Mouse (Mus musculus) myocyte (in vitro differentiated cells): Measurements from ENCODE around the gene Rbm38. TPM values are rescaled to one million over a fixed set of nuclear protein-coding genes. Genes with fewer than 3 reads are reported as not detected.

ENCODE experiments used
- H3K27me3 ChIP-seq: one replicate; pipeline ENCODE4 v1.6.1; 2011; ENCODE audit not compliant: control insufficient read depth, insufficient read depth, insufficient read length
- H3K36me3 ChIP-seq: one replicate; pipeline ENCODE4 v1.6.1; 2011; ENCODE audit not compliant: control insufficient read depth, insufficient read depth
- H3K4me2 ChIP-seq: one replicate; pipeline ENCODE4 v1.6.1; 2011; ENCODE audit warnings: low read depth, control low read depth
- H3K4me3 ChIP-seq: one replicate; pipeline ENCODE4 v1.5.1; 2011; ENCODE audit warnings: mild to moderate bottlenecking, control low read depth, moderate library complexity
- H3K79me2 ChIP-seq: one replicate; pipeline ENCODE4 v1.6.1; 2011; ENCODE audit not compliant: control insufficient read depth, insufficient read depth
- H3ac ChIP-seq: one replicate; pipeline ENCODE4 v1.6.1; 2011; ENCODE audit not compliant: control insufficient read depth, insufficient read length
- CEBPB ChIP-seq: IDR thresholded peaks from 2 replicates; pipeline ENCODE4 v1.6.1; 2011; ENCODE audit warnings: mild to moderate bottlenecking, moderate library complexity; ENCODE audit not compliant: poor library complexity, insufficient read depth, severe bottlenecking
- E2F4 ChIP-seq: IDR thresholded peaks from one replicate; pipeline ENCODE4 v1.6.1; 2011; ENCODE audit warnings: mild to moderate bottlenecking, control low read depth, moderate library complexity; ENCODE audit not compliant: insufficient read depth
- MAX ChIP-seq: IDR thresholded peaks from one replicate; pipeline ENCODE4 v1.6.1; 2011; ENCODE audit warnings: low read depth, mild to moderate bottlenecking, control low read depth
- MYOD1 ChIP-seq, 3 experiments: IDR thresholded peaks; one replicate each; pipeline ENCODE4 v1.6.1; 2011; ENCODE audit warnings: control low read depth in 2 of 3, low read depth in 2 of 3, mild to moderate bottlenecking in 2 of 3, moderate library complexity in 1 of 3; ENCODE audit not compliant: insufficient read length in 2 of 3, control insufficient read depth in 1 of 3
- MYOG ChIP-seq, 3 experiments: IDR thresholded peaks; one replicate each; pipeline ENCODE4 v1.6.1; 2011; ENCODE audit warnings: control low read depth in 2 of 3, low read depth in 2 of 3, mild to moderate bottlenecking in 2 of 3; ENCODE audit not compliant: insufficient read length in 2 of 3, control insufficient read depth in 1 of 3, insufficient read depth in 1 of 3
- POLR2A ChIP-seq: IDR thresholded peaks from one replicate; pipeline ENCODE4 v1.6.1; 2011; ENCODE audit warnings: low read depth, mild to moderate bottlenecking, control low read depth, moderate library complexity; ENCODE audit not compliant: insufficient read length
- POLR2AphosphoS2 ChIP-seq: IDR thresholded peaks from one replicate; pipeline ENCODE4 v1.6.1; 2011; ENCODE audit warnings: low read depth, control low read depth; ENCODE audit not compliant: insufficient read length
- REST ChIP-seq: IDR thresholded peaks from one replicate; pipeline ENCODE4 v1.6.1; 2011; ENCODE audit warnings: mild to moderate bottlenecking, control low read depth, moderate library complexity; ENCODE audit not compliant: insufficient read depth, insufficient read length
- SRF ChIP-seq: IDR thresholded peaks from one replicate; pipeline ENCODE4 v1.6.1; 2011; ENCODE audit warnings: low read depth; ENCODE audit not compliant: control insufficient read depth, insufficient read length
- TCF12 ChIP-seq: IDR thresholded peaks from one replicate; pipeline ENCODE4 v1.6.1; 2011; ENCODE audit warnings: mild to moderate bottlenecking, control low read depth; ENCODE audit not compliant: poor library complexity, insufficient read depth, severe bottlenecking
- TCF3 ChIP-seq: IDR thresholded peaks from one replicate; pipeline ENCODE4 v1.6.1; 2011; ENCODE audit warnings: low read depth, control low read depth; ENCODE audit not compliant: insufficient read length
- USF1 ChIP-seq: IDR thresholded peaks from one replicate; pipeline ENCODE4 v1.6.1; 2011; ENCODE audit warnings: low read depth, mild to moderate bottlenecking, control low read depth, moderate library complexity
- polyA plus RNA-seq: library from polyadenylated mRNA; unstranded; fragments of >200 nt; fragmentation: generic; extraction: Trizol; gene quantifications from one replicate; pipeline ENCODE4 v1.2.1, GENCODE M21; 2012; ENCODE audit warnings: missing spikeins

Rbm38 gene
- polyA plus RNA-seq, 1 experiment, result 124 TPM

DNA sequence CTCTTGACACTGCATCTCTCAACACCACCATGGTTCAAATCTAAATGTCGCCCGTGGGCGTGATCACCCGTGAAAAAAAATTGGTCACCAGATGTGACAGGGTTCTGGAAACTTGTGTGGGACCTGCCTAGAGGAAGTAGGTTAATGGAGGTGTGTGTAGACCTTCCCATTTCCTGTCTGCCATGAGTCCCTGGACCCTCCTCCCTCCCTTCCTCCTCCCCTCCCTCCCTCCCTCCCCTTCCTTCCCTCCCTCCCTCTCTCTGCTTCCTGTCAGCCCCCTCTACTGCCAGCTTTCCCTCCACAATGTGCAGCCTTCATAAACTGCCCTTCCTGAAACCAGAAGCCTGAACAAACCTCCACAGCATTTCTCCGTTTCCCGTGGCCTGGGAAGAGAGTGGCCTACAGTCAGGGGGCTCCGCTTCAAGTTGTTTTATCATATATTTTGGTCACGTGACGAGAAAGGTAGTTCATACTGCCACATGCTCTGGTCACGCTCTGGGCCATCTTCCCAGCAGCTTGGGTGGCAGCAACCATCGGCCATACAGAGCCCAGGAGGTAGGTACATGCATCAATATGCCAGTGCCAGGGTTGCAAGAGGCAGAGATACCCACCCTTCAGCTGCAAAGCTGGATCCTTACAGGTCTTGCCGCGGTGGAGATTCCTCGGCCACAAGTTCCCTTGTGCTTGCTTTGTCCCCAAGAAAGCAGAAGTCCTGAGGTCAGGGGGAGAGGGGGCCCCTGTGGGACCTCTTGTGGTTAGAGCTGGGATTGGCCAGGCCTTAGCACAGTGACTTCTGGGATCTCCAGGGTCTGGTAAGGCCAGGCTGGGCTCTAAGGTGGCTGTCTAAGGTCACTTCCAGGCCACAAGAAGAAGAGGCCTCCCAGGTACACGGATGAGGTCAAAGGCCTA lies 41.4 kb downstream of the Rbm38 start:
- Histone ChIP-seq H3K79me2 (no peaks in the 10 kb centered on the region), H3K4me3 (no peak overlapping the region), H3ac (no peak overlapping the region), H3K4me2 (no peak overlapping the region), H3K36me3 (no peaks in the 10 kb centered on the region), H3K27me3 (no peaks in the 10 kb centered on the region)
- TF ChIP-seq SRF (no peak), REST (no peak), CEBPB (no peak), MYOD1 (IDR thresholded peaks at IDR 0.05; ENCODE audit: control insufficient read depth in 1 of 3, insufficient read length in 2 of 3, low read depth in 2 of 3) (no peak), POLR2AphosphoS2 (no peak), E2F4 (no peak), TCF12 (no peak), MAX (no peak)

DNA sequence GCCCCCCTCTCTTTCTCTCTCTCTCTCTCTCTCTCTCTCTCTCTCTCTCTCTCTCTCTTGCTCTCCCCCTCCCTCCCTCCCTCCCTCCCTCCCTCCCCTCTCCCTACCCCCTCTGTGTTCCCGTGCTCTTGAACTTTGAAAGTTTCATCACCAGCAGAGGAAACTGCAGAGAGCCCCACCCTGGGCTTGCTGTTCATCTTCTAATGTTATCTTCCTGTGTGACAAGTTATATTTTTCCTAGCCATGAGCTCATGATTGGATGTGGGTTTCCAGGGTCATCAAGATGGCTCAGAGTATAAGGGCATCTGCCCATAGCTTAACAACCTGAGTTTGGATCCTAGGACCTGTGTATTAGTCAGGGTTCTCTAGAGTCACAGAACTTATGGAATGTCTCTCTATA lies 42.9 kb downstream of the Rbm38 start:
- Histone ChIP-seq H3K4me2 (no peak overlapping the region), H3ac (no peak overlapping the region), H3K4me3 (no peak overlapping the region), H3K36me3 (no peaks in the 10 kb centered on the region), H3K79me2 (no peaks in the 10 kb centered on the region), H3K27me3 (no peaks in the 10 kb centered on the region)
- no peak for TF ChIP-seq MAX
- TF ChIP-seq E2F4, result no peak
- TF ChIP-seq CEBPB, result no peak
- no peak for TF ChIP-seq USF1
- no peak for TF ChIP-seq POLR2AphosphoS2
- no peak for TF ChIP-seq TCF12
- TF ChIP-seq REST, result no peak
- TF ChIP-seq MYOD1 (IDR thresholded peaks at IDR 0.05; ENCODE audit: control insufficient read depth in 1 of 3, insufficient read length in 2 of 3, low read depth in 2 of 3), result no peak
- TF ChIP-seq SRF, result no peak
- no peak for TF ChIP-seq TCF3
- no peak for TF ChIP-seq MYOG (IDR thresholded peaks at IDR 0.05; ENCODE audit: control insufficient read depth in 1 of 3, insufficient read depth in 1 of 3, insufficient read length in 2 of 3, low read depth in 2 of 3)
- TF ChIP-seq POLR2A, result no peak

DNA sequence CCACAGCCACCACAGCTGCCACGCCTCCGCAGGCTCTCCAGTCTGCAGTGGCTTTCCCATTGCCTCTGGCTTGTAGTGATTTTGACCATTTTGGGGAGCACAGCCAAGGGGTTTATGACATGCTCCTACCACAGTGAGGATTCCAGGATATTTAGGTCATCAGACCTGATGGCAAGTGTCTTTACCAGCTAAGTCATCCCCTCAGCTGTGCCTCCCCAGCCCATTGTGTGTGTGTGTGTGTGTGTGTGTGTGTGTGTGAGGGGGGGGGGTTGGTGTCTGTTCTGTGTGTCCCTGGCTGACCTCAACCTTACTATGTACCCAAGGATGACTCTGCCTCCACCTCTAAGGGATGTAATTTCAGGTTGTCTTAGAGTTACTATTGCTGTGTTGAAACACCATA lies 44.6 kb downstream of the Rbm38 start:
- peak in 2 of 3 experiments; percentile 51 to 79 for TF ChIP-seq MYOD1 (IDR thresholded peaks at IDR 0.05; ENCODE audit: control insufficient read depth in 1 of 3, insufficient read length in 2 of 3, low read depth in 2 of 3)
- peak; percentile 66 for TF ChIP-seq TCF3
- TF ChIP-seq MYOG (IDR thresholded peaks at IDR 0.05; ENCODE audit: control insufficient read depth in 1 of 3, insufficient read depth in 1 of 3, insufficient read length in 2 of 3, low read depth in 2 of 3), result peak; percentile 69 to 76 (median 73)
- no peak for TF ChIP-seq POLR2AphosphoS2
- TF ChIP-seq TCF12, result peak; percentile 57
- TF ChIP-seq SRF, result peak; percentile 10
- TF ChIP-seq REST, result no peak
- no peak overlapping the region for H3K4me2 ChIP-seq
- no peaks in the 10 kb centered on the region for H3K27me3 ChIP-seq

DNA sequence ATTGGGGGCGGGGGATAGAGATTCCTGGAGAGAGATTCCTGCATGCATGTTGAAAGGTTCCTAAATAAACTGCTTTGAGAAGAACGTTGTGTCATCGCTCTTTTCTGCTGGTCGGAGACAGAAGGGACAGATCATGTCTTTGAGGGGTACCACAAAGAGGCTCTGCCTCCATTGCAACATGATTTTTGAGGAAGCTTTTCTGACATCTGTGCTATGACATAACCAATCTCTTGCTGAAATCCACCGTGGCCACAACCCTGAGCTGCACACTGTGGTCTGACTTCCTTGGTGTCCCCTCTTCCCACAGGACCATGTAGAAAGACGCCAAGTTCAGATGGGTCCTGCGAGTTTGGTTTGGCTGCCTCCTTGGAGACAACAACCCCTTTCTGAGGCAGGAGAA lies 52.6 kb downstream of the Rbm38 start:
- Histone ChIP-seq H3K4me2 (no peak overlapping the region), H3K36me3 (no peaks in the 10 kb centered on the region), H3ac (no peak overlapping the region), H3K4me3 (no peak overlapping the region), H3K27me3 (peaks cover 19% of the 10 kb centered on the region), H3K79me2 (no peaks in the 10 kb centered on the region)
- TF ChIP-seq MAX, result no peak
- TF ChIP-seq TCF12, result no peak
- no peak for TF ChIP-seq POLR2AphosphoS2
- no peak for TF ChIP-seq MYOG (IDR thresholded peaks at IDR 0.05; ENCODE audit: control insufficient read depth in 1 of 3, insufficient read depth in 1 of 3, insufficient read length in 2 of 3, low read depth in 2 of 3)
- no peak for TF ChIP-seq E2F4
- TF ChIP-seq MYOD1 (IDR thresholded peaks at IDR 0.05; ENCODE audit: control insufficient read depth in 1 of 3, insufficient read length in 2 of 3, low read depth in 2 of 3), result no peak
- TF ChIP-seq REST, result no peak
- no peak for TF ChIP-seq CEBPB
- no peak for TF ChIP-seq POLR2A
- TF ChIP-seq TCF3, result no peak
- TF ChIP-seq SRF, result no peak
- no peak for TF ChIP-seq USF1

More for the DNA sequence above, 44.6 kb downstream of the Rbm38 start:
- H3K4me3 ChIP-seq, result no peak overlapping the region
- H3K79me2 ChIP-seq, result no peaks in the 10 kb centered on the region
- H3K36me3 ChIP-seq, result no peaks in the 10 kb centered on the region
- no peak overlapping the region for H3ac ChIP-seq
